Mouse (Mus musculus) CH12.LX (cell line): Measurements from ENCODE around the gene Pigl. TPM values are rescaled to one million over a fixed set of nuclear protein-coding genes. Genes with fewer than 3 reads are reported as not detected.
"Not testable (repeated sequence)": the region's sequence is repeated elsewhere in the genome, so short reads cannot be mapped to it uniquely, and the experiment has no call there.

Experiments
- DNase-seq: peaks from one replicate; pipeline ENCODE4 v3.0.0-alpha.2; 2013; ENCODE audit errors: extremely low read depth
- H3K27ac ChIP-seq: 2 replicates; pipeline ENCODE4 v1.5.1; 2012; ENCODE audit warnings: low read depth, mild to moderate bottlenecking, control low read depth, moderate library complexity; ENCODE audit not compliant: insufficient read depth
- H3K27me3 ChIP-seq: replicated peaks from 2 replicates; pipeline ENCODE3; 2012; ENCODE audit warnings: inconsistent platforms
- H3K36me3 ChIP-seq, 2 experiments: replicated peaks in 1 of 2; 2 replicates each; pipeline versions ENCODE3 to v1.6.1; 2012; ENCODE audit warnings: inconsistent platforms in 1 of 2, low read length in 1 of 2, mild to moderate bottlenecking in 1 of 2, mixed read lengths in 1 of 2, moderate library complexity in 1 of 2; ENCODE audit not compliant: control insufficient read depth in 1 of 2, insufficient read depth in 1 of 2
- H3K4me1 ChIP-seq, 2 experiments: 2 replicates each; pipeline ENCODE4 v1.6.1; 2012; ENCODE audit warnings: inconsistent platforms in 1 of 2, moderate library complexity in 1 of 2; ENCODE audit not compliant: insufficient read depth in 2 of 2, control insufficient read depth in 1 of 2
- H3K4me2 ChIP-seq: 2 replicates; pipeline ENCODE4 v1.6.1; 2012; ENCODE audit warnings: low read depth, mild to moderate bottlenecking, control low read depth; ENCODE audit not compliant: poor library complexity, insufficient read depth, severe bottlenecking
- H3K4me3 ChIP-seq, 3 experiments: fragments of 150-350 bp in 1 of 3; sonication (generic) in 1 of 3; replicated peaks in 1 of 3; 2 replicates each; pipeline versions ENCODE3 to v1.5.1; 2011 to 2012; ENCODE audit warnings: low read depth in 2 of 3, low read length in 2 of 3, mild to moderate bottlenecking in 2 of 3, moderate library complexity in 2 of 3, control low read depth in 1 of 3, improper control_type of control experiment in 1 of 3, inconsistent platforms in 1 of 3, mixed read lengths in 1 of 3; ENCODE audit not compliant: poor library complexity in 1 of 3
- H3K79me2 ChIP-seq: replicated peaks from 2 replicates; pipeline ENCODE4 v1.6.1; 2012; ENCODE audit warnings: mild to moderate bottlenecking, moderate library complexity; ENCODE audit not compliant: control insufficient read depth, poor library complexity, insufficient read depth, severe bottlenecking; ENCODE audit errors: extremely low read depth
- H3K9ac ChIP-seq: 2 replicates; pipeline ENCODE4 v1.6.1; 2012; ENCODE audit warnings: low read depth, mild to moderate bottlenecking, control low read depth, moderate library complexity; ENCODE audit not compliant: insufficient read depth
- H3K9me3 ChIP-seq: replicated peaks from 2 replicates; pipeline ENCODE3; 2012; ENCODE audit warnings: low read length, inconsistent platforms, mixed read lengths
- BHLHE40 ChIP-seq: IDR thresholded peaks from 2 replicates; pipeline ENCODE4 v1.6.1; 2011; ENCODE audit warnings: mild to moderate bottlenecking, low read depth, low read length, improper control_type of control experiment
- CHD1 ChIP-seq: IDR thresholded peaks from 2 replicates; pipeline ENCODE4 v1.6.1; 2012; ENCODE audit warnings: low read depth, low read length, improper control_type of control experiment, inconsistent platforms
- CTCF ChIP-seq, 2 experiments: IDR thresholded peaks in 1 of 2; conservative IDR thresholded peaks in 1 of 2; 2 replicates each; pipeline ENCODE4 v1.5.1; 2011 to 2012; ENCODE audit warnings: low read depth in 2 of 2, low read length in 2 of 2, improper control_type of control experiment in 1 of 2, inconsistent platforms in 1 of 2, mild to moderate bottlenecking in 1 of 2, moderate library complexity in 1 of 2
- E2F4 ChIP-seq: IDR thresholded peaks from 2 replicates; pipeline ENCODE4 v1.6.1; 2011; ENCODE audit warnings: low read depth, low read length, improper control_type of control experiment; ENCODE audit not compliant: insufficient replicate concordance
- ELF1 ChIP-seq: IDR thresholded peaks from 2 replicates; pipeline ENCODE4 v1.6.1; 2014; ENCODE audit warnings: low read depth, mild to moderate bottlenecking, inconsistent platforms, low read length, improper control_type of control experiment
- EP300 ChIP-seq: IDR thresholded peaks from 2 replicates; pipeline ENCODE4 v1.6.1; 2011; ENCODE audit warnings: low read length, improper control_type of control experiment
- IRF4 ChIP-seq: IDR thresholded peaks from 2 replicates; pipeline ENCODE4 v1.6.1; 2014; ENCODE audit warnings: low read depth, mild to moderate bottlenecking, inconsistent platforms, low read length, improper control_type of control experiment
- JUN ChIP-seq: IDR thresholded peaks from 2 replicates; pipeline ENCODE4 v1.6.1; 2011; ENCODE audit warnings: low read depth, mild to moderate bottlenecking, low read length, improper control_type of control experiment, moderate library complexity; ENCODE audit not compliant: insufficient read depth
- JUND ChIP-seq: conservative IDR thresholded peaks from 2 replicates; pipeline ENCODE4 v1.6.1; 2011; ENCODE audit warnings: low read depth, low read length, improper control_type of control experiment
- KAT2A ChIP-seq: IDR thresholded peaks from 2 replicates; pipeline ENCODE4 v1.6.1; 2012; ENCODE audit warnings: low read length, improper control_type of control experiment, inconsistent platforms; ENCODE audit not compliant: insufficient replicate concordance
- MAFK ChIP-seq: IDR thresholded peaks from 2 replicates; pipeline ENCODE4 v1.6.1; 2011; ENCODE audit warnings: low read length, improper control_type of control experiment; ENCODE audit not compliant: insufficient replicate concordance
- MAZ ChIP-seq: IDR thresholded peaks from 2 replicates; pipeline ENCODE4 v1.6.1; 2012; ENCODE audit warnings: low read depth, mild to moderate bottlenecking, inconsistent platforms, low read length, improper control_type of control experiment, moderate library complexity
- MEF2A ChIP-seq: IDR thresholded peaks from 2 replicates; pipeline ENCODE4 v1.6.1; 2014; ENCODE audit warnings: low read depth, mild to moderate bottlenecking, inconsistent platforms, low read length, improper control_type of control experiment, borderline replicate concordance
- MXI1 ChIP-seq: IDR thresholded peaks from 2 replicates; pipeline ENCODE4 v1.6.1; 2011; ENCODE audit warnings: mild to moderate bottlenecking, low read depth, low read length, improper control_type of control experiment
- NELFE ChIP-seq: IDR thresholded peaks from 2 replicates; pipeline ENCODE4 v1.6.1; 2011; ENCODE audit warnings: low read depth, low read length, improper control_type of control experiment
- NRF1 ChIP-seq: IDR thresholded peaks from 2 replicates; pipeline ENCODE4 v1.6.1; 2014; ENCODE audit warnings: low read depth, mild to moderate bottlenecking, inconsistent platforms, low read length, improper control_type of control experiment, moderate library complexity
- POLR2AphosphoS2 ChIP-seq: IDR thresholded peaks from 2 replicates; pipeline ENCODE4 v1.6.1; 2011; ENCODE audit warnings: low read depth, low read length, improper control_type of control experiment
- RAD21 ChIP-seq: IDR thresholded peaks from 2 replicates; pipeline ENCODE4 v1.6.1; 2011; ENCODE audit warnings: low read depth, mild to moderate bottlenecking, low read length, improper control_type of control experiment, moderate library complexity
- SIN3A ChIP-seq: IDR thresholded peaks from 2 replicates; pipeline ENCODE4 v1.6.1; 2012; ENCODE audit warnings: low read length, improper control_type of control experiment, inconsistent platforms
- TCF12 ChIP-seq: IDR thresholded peaks from 2 replicates; pipeline ENCODE4 v1.6.1; 2014; ENCODE audit warnings: low read depth, mild to moderate bottlenecking, inconsistent platforms, low read length, improper control_type of control experiment
- UBTF ChIP-seq: IDR thresholded peaks from 2 replicates; pipeline ENCODE4 v1.6.1; 2012; ENCODE audit warnings: low read depth, mild to moderate bottlenecking, inconsistent platforms, low read length, improper control_type of control experiment, moderate library complexity
- USF1 ChIP-seq: IDR thresholded peaks from 2 replicates; pipeline ENCODE4 v1.6.1; 2014; ENCODE audit warnings: low read depth, mild to moderate bottlenecking, inconsistent platforms, low read length, improper control_type of control experiment
- USF2 ChIP-seq: conservative IDR thresholded peaks from 2 replicates; pipeline ENCODE4 v1.6.1; 2011; ENCODE audit warnings: low read depth, low read length, improper control_type of control experiment
- ZKSCAN1 ChIP-seq: IDR thresholded peaks from 2 replicates; pipeline ENCODE4 v1.6.1; 2012; ENCODE audit warnings: low read depth, inconsistent platforms, low read length, improper control_type of control experiment, borderline replicate concordance
- ZMIZ1 ChIP-seq: IDR thresholded peaks from 2 replicates; pipeline ENCODE4 v1.6.1; 2012; ENCODE audit warnings: low read depth, mild to moderate bottlenecking, inconsistent platforms, low read length, improper control_type of control experiment
- ZNF384 ChIP-seq: IDR thresholded peaks from 2 replicates; pipeline ENCODE4 v1.6.1; 2012; ENCODE audit warnings: low read depth, low read length, improper control_type of control experiment, inconsistent platforms
- dilution Hi-C: fragments of 300-500 bp; cut with MboI; formaldehyde crosslinking; loops from 2 replicates; pipeline ENCODE4 v1.14.3; 2020; ENCODE audit warnings: low sequenced_read_pairs; ENCODE audit not compliant: extremely low pct_unique_long_range_greater_than_20kb, extremely low pct_ligation_motif_present
- in situ Hi-C: fragments of 300-500 bp; cut with MboI; formaldehyde crosslinking; loops from 3 replicates; pipeline ENCODE4 v1.14.3; 2019; ENCODE audit warnings: low sequenced_read_pairs, low pct_ligation_motif_present, low pct_unique_long_range_greater_than_20kb, mixed read lengths
- polyA plus RNA-seq: library from polyadenylated mRNA; unstranded; fragments of >175 nt; gene quantifications from 2 replicates; pipeline ENCODE4 v1.2.1, GENCODE M21; 2012; ENCODE audit warnings: low read depth; ENCODE audit not compliant: insufficient read length
- total RNA-seq, 2 experiments: library from RNA; depleted of rRNA; stranded (reverse); fragments of 300-350 nt in 1 of 2; fragments of >200 nt in 1 of 2; gene quantifications; 2 replicates each; pipeline ENCODE4 v1.2.3; 2012 to 2014

Gene Pigl
- total and polyA plus RNA-seq, 3 experiments = 4.4 to 9.1 (median 5.6) TPM

DNA sequence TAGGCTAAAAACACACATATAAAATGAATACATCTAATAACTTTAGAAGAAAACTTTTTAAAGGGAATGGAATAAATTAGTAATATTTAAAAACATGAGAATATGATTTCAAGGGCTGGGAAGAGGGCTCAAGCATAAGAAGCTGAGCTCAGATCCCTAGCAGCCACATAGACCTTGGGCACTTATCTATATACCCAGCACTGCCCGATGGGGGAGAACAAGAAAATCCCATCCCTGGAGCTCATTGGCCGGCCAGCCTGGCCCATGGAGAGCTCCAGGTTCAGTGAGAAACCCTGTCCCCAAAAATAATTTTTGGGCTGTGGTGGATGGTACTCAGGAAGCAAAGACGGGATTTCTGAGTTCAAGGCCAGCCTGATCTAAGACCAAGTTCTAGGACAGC is 7.6 kb downstream of the Pigl start:
- Histone ChIP-seq H3K4me1 (peaks cover 0 to 25% of the 10 kb centered on the region in 2 experiments; a peak in 2 of 4 replicates), H3K9me3 (no peaks in the 10 kb centered on the region), H3K27me3 (no peaks in the 10 kb centered on the region), H3K36me3 (peaks cover 0 to 8% of the 10 kb centered on the region in 2 experiments), H3K9ac (no peak overlapping the region), H3K4me3 (no peak overlapping the region), H3K4me2 (no peak overlapping the region), H3K27ac (no peak overlapping the region), H3K79me2 (no peaks in the 10 kb centered on the region; the same call in 1 of the 2 replicates)
- in situ Hi-C loops = no loop called here
- no peak for TF ChIP-seq POLR2AphosphoS2
- no peak for TF ChIP-seq ZMIZ1
- TF ChIP-seq KAT2A = no peak
- TF ChIP-seq RAD21 = no peak
- TF ChIP-seq JUN = no peak
- TF ChIP-seq CTCF (conservative IDR thresholded peaks at IDR 0.05 in 1 of 2, IDR thresholded peaks at IDR 0.05 in 1 of 2; ENCODE audit: low read depth in 2 of 2, low read length in 2 of 2) = no peak
- TF ChIP-seq TCF12 = no peak
- no peak for TF ChIP-seq MXI1
- TF ChIP-seq USF1 = no peak
- TF ChIP-seq NELFE = no peak
- DNase-seq = no peak
- dilution Hi-C loops = no loop called here

DNA sequence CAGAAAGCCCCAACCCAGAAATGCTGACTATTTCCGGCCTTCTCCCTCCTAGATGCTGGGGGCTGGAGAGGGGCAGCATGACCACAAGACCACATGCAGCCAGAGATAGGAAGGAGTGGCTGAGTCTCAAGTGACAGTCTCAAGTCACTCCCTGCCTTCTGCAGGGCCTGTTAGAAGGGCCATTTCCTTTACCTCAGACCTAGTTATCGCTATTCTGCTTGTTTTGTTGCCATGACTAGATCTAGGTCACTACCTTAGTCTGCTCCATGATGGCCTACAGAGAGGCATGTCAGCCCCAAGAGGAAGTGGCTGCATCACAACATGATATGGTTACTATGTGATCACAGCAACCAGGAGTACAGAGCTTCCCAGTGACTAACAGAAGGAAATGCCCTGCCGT is 8.3 kb downstream of the Pigl start:
- no peak for DNase-seq
- in situ Hi-C loops = no loop called here
- H3K4me3 ChIP-seq = no peak overlapping the region

DNA sequence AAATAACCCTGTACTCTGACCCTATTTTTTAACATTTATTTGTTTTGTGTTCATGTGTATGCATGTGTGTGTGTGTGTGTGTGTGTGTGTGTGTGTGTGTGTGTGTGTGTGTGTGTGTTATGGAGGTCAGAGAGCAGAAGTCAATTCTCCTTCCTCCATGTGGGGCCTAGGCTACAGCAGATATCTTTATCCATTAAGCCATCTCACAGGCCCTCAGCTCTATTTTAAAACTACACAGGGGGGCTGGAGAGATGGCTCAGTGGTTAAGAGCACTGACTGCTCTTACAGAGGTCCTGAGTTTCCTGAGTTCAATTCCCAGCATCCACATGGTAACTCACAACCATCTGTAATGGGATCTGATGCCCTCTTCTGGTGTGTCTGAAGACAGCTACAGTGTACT is 9.0 kb downstream of the Pigl start:
- not testable (repeated sequence) for H3K4me3 ChIP-seq

More for the DNA sequence above, 8.3 kb downstream of the Pigl start:
- H3K9ac ChIP-seq = no peak overlapping the region
- H3K9me3 ChIP-seq = no peaks in the 10 kb centered on the region
- H3K36me3 ChIP-seq = peaks cover 0 to 6% of the 10 kb centered on the region in 2 experiments
- no peak overlapping the region for H3K27ac ChIP-seq
- no peaks in the 10 kb centered on the region for H3K27me3 ChIP-seq
- no peak for TF ChIP-seq MAFK
- TF ChIP-seq CHD1 = no peak
- TF ChIP-seq JUND = no peak
- no peak for TF ChIP-seq MEF2A
- TF ChIP-seq IRF4 = no peak
- TF ChIP-seq ZNF384 = no peak
- TF ChIP-seq USF2 = no peak
- TF ChIP-seq EP300 = no peak
- TF ChIP-seq SIN3A = no peak
- no peak for TF ChIP-seq BHLHE40
- no peak for TF ChIP-seq E2F4
- TF ChIP-seq ZKSCAN1 = no peak
- TF ChIP-seq NELFE = no peak
- TF ChIP-seq UBTF = no peak
- TF ChIP-seq MAZ = no peak
- TF ChIP-seq NRF1 = no peak
- TF ChIP-seq ZMIZ1 = no peak
- TF ChIP-seq ELF1 = no peak
- H3K4me2 ChIP-seq = no peak overlapping the region
- peaks cover 2 to 25% of the 10 kb centered on the region in 2 experiments; a peak in 2 of 4 replicates for H3K4me1 ChIP-seq
- peaks cover 2% of the 10 kb centered on the region; the same call in 1 of the 2 replicates for H3K79me2 ChIP-seq
- dilution Hi-C loops = no loop called here

More for the DNA sequence above, 9.0 kb downstream of the Pigl start:
- H3K4me2 ChIP-seq, H3K9me3 ChIP-seq, dilution Hi-C loops, H3K79me2 ChIP-seq, H3K36me3 ChIP-seq, DNase-seq, H3K9ac ChIP-seq, in situ Hi-C loops, H3K27ac ChIP-seq, H3K27me3 ChIP-seq: not testable (repeated sequence)
- H3K4me1 ChIP-seq = peaks cover 2 to 25% of the 10 kb centered on the region in 2 experiments; a peak in 2 of 4 replicates
